Mouse (Mus musculus) midbrain, embryonic 14.5 days (tissue): Measurements from ENCODE around the gene Atl3. TPM values are rescaled to one million over a fixed set of nuclear protein-coding genes. Genes with fewer than 3 reads are reported as not detected.

Experiments
- ATAC-seq: fragments of 200-750 bp; cut with Nextera tagmentation; 2 replicates; pipeline ENCODE4 v1.8.0; 2017; ENCODE audit warnings: moderate number of reproducible peaks, moderate library complexity; ENCODE audit not compliant: low FRiP score, low TSS enrichment
- DNase-seq: peaks from one replicate; pipeline ENCODE4 v3.0.0-alpha.2; 2015
- H3K27ac ChIP-seq: fragments of 300-500 bp; sonication (generic); replicated peaks from 2 replicates; pipeline ENCODE4 v1.5.1; 2014; ENCODE audit warnings: mild to moderate bottlenecking, low read depth, low read length, moderate library complexity
- H3K27me3 ChIP-seq: fragments of 300-500 bp; sonication (generic); 2 replicates; pipeline ENCODE4 v1.6.1; 2014; ENCODE audit warnings: low read length, control low read depth, mixed read lengths; ENCODE audit not compliant: control insufficient read depth, insufficient read depth
- H3K36me3 ChIP-seq: fragments of 300-500 bp; sonication (generic); 2 replicates; pipeline ENCODE4 v1.6.1; 2014; ENCODE audit warnings: low read length, control low read depth; ENCODE audit not compliant: control insufficient read depth, insufficient read depth
- H3K4me1 ChIP-seq: fragments of 300-500 bp; sonication (generic); 2 replicates; pipeline ENCODE4 v1.6.1; 2014; ENCODE audit warnings: mild to moderate bottlenecking, antibody characterized with exemption, low read length, control low read depth; ENCODE audit not compliant: control insufficient read depth, insufficient read depth
- H3K4me2 ChIP-seq: fragments of 300-500 bp; sonication (generic); 2 replicates; pipeline ENCODE4 v1.6.1; 2014; ENCODE audit warnings: mild to moderate bottlenecking, low read length, moderate library complexity
- H3K4me3 ChIP-seq: fragments of 300-500 bp; sonication (generic); replicated peaks from 2 replicates; pipeline ENCODE4 v1.5.1; 2014; ENCODE audit warnings: low read depth, low read length
- H3K9ac ChIP-seq: fragments of 300-500 bp; sonication (generic); replicated peaks from 2 replicates; pipeline ENCODE4 v1.6.1; 2014; ENCODE audit warnings: mild to moderate bottlenecking, low read length, moderate library complexity
- H3K9me3 ChIP-seq: fragments of 300-500 bp; sonication (generic); 2 replicates; pipeline ENCODE4 v1.6.1; 2016; ENCODE audit warnings: low read length, control low read depth, mixed read lengths; ENCODE audit not compliant: control insufficient read depth
- WGBS: fragments of 180-500 bp; shearing (Covaris S2); extraction: QIAGEN DNeasy Blood & Tissue Kit; methylation state at CpG from one replicate; pipeline ENCODE4 v1.1.7; 2014; 5-methylcytosine and 5-hydroxymethylcytosine counted together
- polyA plus RNA-seq: library from polyadenylated mRNA; unstranded; fragments of >200 nt; fragmentation: Nextera tagmentation; extraction: Ambion mirVana; gene quantifications from 2 replicates; pipeline ENCODE4 v1.2.1, GENCODE M21; 2014

Gene Atl3
- polyA plus RNA-seq, 1 experiment from 2014 or later: 6.8 TPM

GRCm38 (mm10) chr19:7481541-7482265 lies 12.1 kb upstream of the Atl3 start:
- under 1% methylated on average over 12 of the region's 12 CpGs for WGBS
- H3K4me3 ChIP-seq: peak overlapping the region; percentile 93
- DNase-seq (peak; percentile 79), ATAC-seq (0 out of 2 replicates have a peak, but pooled peaks have one; percentile 35)
- H3K36me3 ChIP-seq: no peaks in the 10 kb centered on the region
- H3K27ac ChIP-seq: peak overlapping the region; percentile 100
- H3K9ac ChIP-seq: peak overlapping the region; percentile 99
- no peaks in the 10 kb centered on the region for H3K9me3 ChIP-seq
- H3K27me3 ChIP-seq: no peaks in the 10 kb centered on the region
- H3K4me2 ChIP-seq: peak overlapping the region; percentile 68
- H3K4me1 ChIP-seq: peaks cover 27% of the 10 kb centered on the region

GRCm38 (mm10) chr19:7482266-7482598 lies 11.6 kb upstream of the Atl3 start:
- H3K9ac ChIP-seq: peak overlapping the region; percentile 99
- H3K4me2 ChIP-seq: peak overlapping the region; percentile 68
- H3K27me3 ChIP-seq: no peaks in the 10 kb centered on the region
- H3K4me1 ChIP-seq: peaks cover 27% of the 10 kb centered on the region
- ATAC-seq (no peak), DNase-seq (no peak)
- no peaks in the 10 kb centered on the region for H3K9me3 ChIP-seq
- H3K36me3 ChIP-seq: no peaks in the 10 kb centered on the region
- 0% methylated on average over 7 of the region's 7 CpGs for WGBS
- peak overlapping the region; percentile 93 for H3K4me3 ChIP-seq
- peak overlapping the region; percentile 100 for H3K27ac ChIP-seq

GRCm38 (mm10) chr19:7482599-7483511 lies 11.0 kb upstream of the Atl3 start, which contains the start of gene Rtn3:
Rtn3 (minus strand) TSS chr19:7483281.
- no peaks in the 10 kb centered on the region for H3K9me3 ChIP-seq
- H3K4me3 ChIP-seq: peak within 1 kb of the TSS; percentile 93
- no peaks in the 10 kb centered on the region for H3K36me3 ChIP-seq
- ATAC-seq: peak; percentile 94
- H3K4me2 ChIP-seq: peak within 1 kb of the TSS; percentile 68
- H3K27ac ChIP-seq: peak within 1 kb of the TSS; percentile 100
- peaks cover 27% of the 10 kb centered on the region for H3K4me1 ChIP-seq
- H3K27me3 ChIP-seq: no peaks in the 10 kb centered on the region
- peak; percentile 99 for DNase-seq
- peak within 1 kb of the TSS; percentile 99 for H3K9ac ChIP-seq
- WGBS: under 1% methylated on average over 73 of the region's 80 CpGs

- WGBS: under 1% methylated on average over 6 of the region's 6 CpGs
- H3K36me3 ChIP-seq: no peaks in the 10 kb centered on the region
- H3K27me3 ChIP-seq: no peaks in the 10 kb centered on the region
- ATAC-seq (peak; percentile 80), DNase-seq (peak; percentile 84)
- peak overlapping the region; percentile 68 for H3K4me2 ChIP-seq
- peaks cover 22% of the 10 kb centered on the region for H3K4me1 ChIP-seq
- H3K9ac ChIP-seq: peak overlapping the region; percentile 99
- H3K4me3 ChIP-seq: peak overlapping the region; percentile 93
- H3K9me3 ChIP-seq: no peaks in the 10 kb centered on the region
- H3K27ac ChIP-seq: peak overlapping the region; percentile 100
Observed at GRCm38 (mm10) chr19:7483512-7483882, 10.3 kb upstream of the Atl3 start.

GRCm38 (mm10) chr19:7484076-7484475 lies 9.8 kb upstream of the Atl3 start:
- no peaks in the 10 kb centered on the region for H3K27me3 ChIP-seq
- H3K4me1 ChIP-seq: peaks cover 22% of the 10 kb centered on the region
- WGBS: 60% methylated on average over 5 of the region's 5 CpGs
- no peak overlapping the region; the same call in 1 of the 2 replicates for H3K9ac ChIP-seq
- ATAC-seq (no peak), DNase-seq (peak; percentile 53)
- no peaks in the 10 kb centered on the region for H3K9me3 ChIP-seq
- no peaks in the 10 kb centered on the region for H3K36me3 ChIP-seq
- H3K4me3 ChIP-seq: peak overlapping the region; percentile 93
- peak overlapping the region; percentile 100 for H3K27ac ChIP-seq
- peak overlapping the region; percentile 68 for H3K4me2 ChIP-seq

- H3K36me3 ChIP-seq: no peaks in the 10 kb centered on the region
- H3K27me3 ChIP-seq: no peaks in the 10 kb centered on the region
- H3K27ac ChIP-seq: no peak overlapping the region
- no peaks in the 10 kb centered on the region for H3K9me3 ChIP-seq
- 87% methylated on average over 8 of the region's 8 CpGs for WGBS
- H3K4me2 ChIP-seq: no peak overlapping the region
- ATAC-seq: no peak
- DNase-seq: no peak
- peaks cover 4% of the 10 kb centered on the region; the same call in 1 of the 2 replicates for H3K4me1 ChIP-seq
- no peak overlapping the region for H3K9ac ChIP-seq
- no peak overlapping the region for H3K4me3 ChIP-seq
Observed at GRCm38 (mm10) chr19:7487680-7488079, 6.2 kb upstream of the Atl3 start.

GRCm38 (mm10) chr19:7491960-7492359 lies 1.9 kb upstream of the Atl3 start:
- Histone ChIP-seq H3K27me3 (no peaks in the 10 kb centered on the region), H3K27ac (no peak overlapping the region), H3K4me2 (no peak overlapping the region), H3K9ac (no peak overlapping the region), H3K4me3 (no peak overlapping the region), H3K4me1 (peaks cover 2% of the 10 kb centered on the region; the same call in 1 of the 2 replicates), H3K36me3 (no peaks in the 10 kb centered on the region), H3K9me3 (no peaks in the 10 kb centered on the region)
- 88% methylated on average over 6 of the region's 6 CpGs for WGBS
- ATAC-seq: no peak
- DNase-seq: no peak

- Histone ChIP-seq H3K4me2 (no peak overlapping the region), H3K27ac (no peak overlapping the region), H3K4me1 (peaks cover 2% of the 10 kb centered on the region; the same call in 1 of the 2 replicates), H3K27me3 (no peaks in the 10 kb centered on the region), H3K9ac (no peak overlapping the region), H3K9me3 (no peaks in the 10 kb centered on the region), H3K36me3 (no peaks in the 10 kb centered on the region), H3K4me3 (no peak overlapping the region)
- 94% methylated on average over 2 of the region's 2 CpGs for WGBS
- ATAC-seq (no peak), DNase-seq (no peak)
Observed at GRCm38 (mm10) chr19:7492682-7493081, 1.2 kb upstream of the Atl3 start.
